Mouse (Mus musculus) stomach, embryonic 14.5 days (tissue): ENCODE measurements around the gene Axdnd1. TPM values are rescaled to one million over a fixed set of nuclear protein-coding genes. Genes with fewer than 3 reads are reported as not detected.
"Not testable (repeated sequence)": the region's sequence is repeated elsewhere in the genome, so short reads cannot be mapped to it uniquely, and the experiment has no call there.

Source experiments
- ATAC-seq: fragments of 200-750 bp; cut with Nextera tagmentation; 2 replicates; pipeline ENCODE4 v1.8.0; 2017; ENCODE audit warnings: low read depth, moderate TSS enrichment; ENCODE audit not compliant: insufficient number of reproducible peaks, insufficient read depth, low FRiP score
- H3K27ac ChIP-seq: fragments of 300-500 bp; sonication (generic); 2 replicates; pipeline ENCODE4 v1.5.1; 2014; ENCODE audit warnings: mild to moderate bottlenecking, low read length, moderate library complexity, mixed read lengths
- H3K27me3 ChIP-seq: fragments of 300-500 bp; sonication (generic); 2 replicates; pipeline ENCODE4 v1.6.1; 2014; ENCODE audit warnings: low read length, control low read depth, mixed read lengths; ENCODE audit not compliant: control insufficient read depth, insufficient read depth
- H3K36me3 ChIP-seq: fragments of 300-500 bp; sonication (generic); 2 replicates; pipeline ENCODE4 v1.6.1; 2014; ENCODE audit warnings: mild to moderate bottlenecking, control low read depth, low read length, moderate library complexity, mixed read lengths; ENCODE audit not compliant: control insufficient read depth, insufficient read depth
- H3K4me1 ChIP-seq: fragments of 300-500 bp; sonication (generic); 2 replicates; pipeline ENCODE4 v1.6.1; 2014; ENCODE audit warnings: low read length, control low read depth, mixed read lengths; ENCODE audit not compliant: control insufficient read depth, insufficient read depth
- H3K4me2 ChIP-seq: fragments of 300-500 bp; sonication (generic); replicated peaks from 2 replicates; pipeline ENCODE4 v1.6.1; 2014; ENCODE audit warnings: low read depth, low read length, control low read depth
- H3K4me3 ChIP-seq: fragments of 300-500 bp; sonication (generic); 2 replicates; pipeline ENCODE4 v1.5.1; 2014; ENCODE audit warnings: low read depth, low read length, control low read depth
- H3K9ac ChIP-seq: fragments of 300-500 bp; sonication (generic); replicated peaks from 2 replicates; pipeline ENCODE4 v1.6.1; 2014; ENCODE audit warnings: low read depth, mild to moderate bottlenecking, control low read depth, low read length, moderate library complexity, mixed read lengths
- H3K9me3 ChIP-seq: fragments of 300-500 bp; sonication (generic); 2 replicates; pipeline ENCODE4 v1.6.1; 2016; ENCODE audit warnings: low read depth, low read length, control low read depth; ENCODE audit not compliant: control insufficient read depth
- WGBS: fragments of 180-500 bp; shearing (Covaris S2); extraction: QIAGEN DNeasy Blood & Tissue Kit; methylation state at CpG from one replicate; pipeline ENCODE4 v1.1.7; 2014; 5-methylcytosine and 5-hydroxymethylcytosine counted together
- polyA plus RNA-seq: library from polyadenylated mRNA; unstranded; fragments of >200 nt; fragmentation: Nextera tagmentation; extraction: Ambion mirVana; gene quantifications from 2 replicates; pipeline ENCODE4 v1.2.1, GENCODE M21; 2014

Axdnd1 gene
- polyA plus RNA-seq, 1 experiment from 2014 or later: 0.71 TPM

GRCm38 (mm10) chr1:156402491-156402890 lies 18.5 kb downstream of the Axdnd1 start:
- WGBS: 51% methylated on average over 2 of the region's 2 CpGs
- no peaks in the 10 kb centered on the region for H3K9me3 ChIP-seq
- H3K27me3 ChIP-seq: no peaks in the 10 kb centered on the region
- ATAC-seq: no peak
- no peak overlapping the region for H3K9ac ChIP-seq
- no peak overlapping the region for H3K4me3 ChIP-seq
- no peak overlapping the region for H3K4me2 ChIP-seq
- no peaks in the 10 kb centered on the region for H3K4me1 ChIP-seq
- H3K36me3 ChIP-seq: no peaks in the 10 kb centered on the region
- H3K27ac ChIP-seq: no peak overlapping the region

- H3K36me3 ChIP-seq, H3K4me1 ChIP-seq, H3K4me2 ChIP-seq, H3K9me3 ChIP-seq, H3K27me3 ChIP-seq, ATAC-seq, H3K9ac ChIP-seq, H3K27ac ChIP-seq, H3K4me3 ChIP-seq: not testable (repeated sequence)
- 60% methylated on average over 3 of the region's 3 CpGs for WGBS
Measured at GRCm38 (mm10) chr1:156400159-156400558, 20.8 kb downstream of the Axdnd1 start.

DNA sequence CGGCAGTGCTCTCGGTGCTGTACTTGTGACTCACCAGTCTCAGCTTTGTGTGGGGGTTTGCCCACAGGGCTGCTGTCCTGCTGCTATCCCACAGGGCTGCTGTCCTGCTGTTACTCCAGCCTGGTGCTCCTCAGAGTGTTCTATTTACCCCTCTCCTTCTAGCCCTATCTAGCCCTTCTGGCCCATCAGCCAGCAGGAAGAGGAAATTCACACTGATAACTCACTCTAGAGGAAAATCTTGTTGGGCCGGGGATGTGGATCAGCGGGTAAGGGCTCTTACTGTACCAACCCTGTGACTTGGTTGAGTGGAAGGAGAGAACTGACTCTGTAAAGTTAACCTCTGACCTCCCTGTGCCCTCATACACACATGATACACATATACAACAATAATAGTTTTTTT lies 27.8 kb downstream of the Axdnd1 start:
- WGBS: 75% methylated on average over 4 of the region's 4 CpGs
- Histone ChIP-seq H3K36me3 (no peaks in the 10 kb centered on the region), H3K4me3 (no peak overlapping the region), H3K9me3 (no peaks in the 10 kb centered on the region), H3K4me1 (no peaks in the 10 kb centered on the region), H3K27ac (no peak overlapping the region), H3K27me3 (no peaks in the 10 kb centered on the region), H3K9ac (no peak overlapping the region), H3K4me2 (no peak overlapping the region)
- no peak for ATAC-seq

GRCm38 (mm10) chr1:156386880-156387279 lies 34.1 kb downstream of the Axdnd1 start:
- Histone ChIP-seq H3K4me1 (no peaks in the 10 kb centered on the region), H3K4me2 (no peak overlapping the region), H3K4me3 (no peak overlapping the region), H3K27me3 (no peaks in the 10 kb centered on the region), H3K27ac (no peak overlapping the region), H3K9ac (no peak overlapping the region), H3K36me3 (no peaks in the 10 kb centered on the region), H3K9me3 (no peaks in the 10 kb centered on the region)
- no peak for ATAC-seq
- WGBS: 58% methylated on average over 3 of the region's 3 CpGs

- H3K4me2 ChIP-seq: no peak overlapping the region
- 83% methylated on average over 4 of the region's 4 CpGs for WGBS
- no peak overlapping the region for H3K4me3 ChIP-seq
Measured at GRCm38 (mm10) chr1:156386232-156386631, 34.7 kb downstream of the Axdnd1 start.

DNA sequence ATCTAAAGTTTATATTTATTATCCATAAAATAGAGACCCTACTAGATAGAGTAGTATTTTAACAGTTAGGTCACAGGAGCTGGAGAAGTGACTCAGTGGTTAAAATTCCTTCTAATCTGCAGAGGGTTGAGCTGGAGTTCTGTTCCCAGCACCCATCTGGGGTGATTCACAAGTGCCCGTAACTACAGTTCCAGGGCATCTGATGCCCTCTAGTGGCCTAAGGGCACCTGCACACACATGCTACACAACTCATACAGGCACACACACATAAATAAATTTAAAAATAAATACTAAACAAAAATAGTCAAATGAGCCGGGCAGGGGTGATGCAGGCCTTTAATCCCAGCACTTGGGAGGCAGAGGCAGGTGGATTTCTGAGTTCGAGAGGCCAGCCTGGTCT lies 39.7 kb downstream of the Axdnd1 start:
- Histone ChIP-seq H3K4me2 (no peak overlapping the region), H3K9me3 (no peaks in the 10 kb centered on the region), H3K27ac (no peak overlapping the region), H3K27me3 (no peaks in the 10 kb centered on the region), H3K4me3 (no peak overlapping the region), H3K4me1 (no peaks in the 10 kb centered on the region), H3K36me3 (no peaks in the 10 kb centered on the region), H3K9ac (no peak overlapping the region)
- WGBS: 86% methylated on average over 3 of the region's 3 CpGs
- no peak for ATAC-seq

More at GRCm38 (mm10) chr1:156386232-156386631, 34.7 kb downstream of the Axdnd1 start:
- H3K9me3 ChIP-seq: no peaks in the 10 kb centered on the region
- no peaks in the 10 kb centered on the region for H3K27me3 ChIP-seq
- no peak for ATAC-seq
- no peaks in the 10 kb centered on the region for H3K36me3 ChIP-seq
- H3K9ac ChIP-seq: no peak overlapping the region
- no peaks in the 10 kb centered on the region for H3K4me1 ChIP-seq
- no peak overlapping the region for H3K27ac ChIP-seq

- Histone ChIP-seq H3K9me3 (no peaks in the 10 kb centered on the region), H3K4me3 (no peak within 1 kb of the TSS), H3K9ac (no peak within 1 kb of the TSS), H3K36me3 (no peaks in the 10 kb centered on the region), H3K27me3 (no peaks in the 10 kb centered on the region), H3K4me1 (no peaks in the 10 kb centered on the region), H3K27ac (no peak within 1 kb of the TSS), H3K4me2 (no peak within 1 kb of the TSS)
- ATAC-seq: no peak
- 89% methylated on average over 8 of the region's 8 CpGs for WGBS
Measured at GRCm38 (mm10) chr1:156365740-156366139, 55.2 kb downstream of the Axdnd1 start, which contains the start of gene Gm2000. Gene Gm2000, plus strand, starts transcription at chr1:156366040.

DNA sequence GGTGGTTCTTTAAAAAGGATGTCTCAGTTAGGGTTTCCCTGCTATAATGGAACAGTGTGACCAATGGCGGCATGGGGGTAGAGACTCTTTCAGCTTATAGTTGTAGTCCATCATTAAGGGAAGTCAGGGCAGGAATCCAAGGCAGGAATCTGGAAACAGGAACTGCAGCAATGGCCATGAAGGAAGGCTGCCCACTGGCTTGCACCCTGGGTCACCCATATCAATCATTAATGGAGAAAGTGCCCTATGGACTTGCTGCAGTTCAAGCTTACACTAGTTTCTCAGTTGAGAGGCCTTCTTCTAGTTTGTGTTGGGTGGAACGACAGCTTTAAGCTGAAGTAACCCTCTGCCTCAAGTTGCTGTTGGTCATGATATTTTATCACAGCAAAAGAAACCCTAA lies 68.5 kb downstream of the Axdnd1 start:
- Histone ChIP-seq H3K9ac (no peak overlapping the region), H3K27ac (no peak overlapping the region), H3K4me3 (no peak overlapping the region), H3K4me2 (no peak overlapping the region), H3K27me3 (no peaks in the 10 kb centered on the region), H3K36me3 (no peaks in the 10 kb centered on the region), H3K9me3 (no peaks in the 10 kb centered on the region), H3K4me1 (no peaks in the 10 kb centered on the region)
- ATAC-seq: no peak
- WGBS: 91% methylated on average over 2 of the region's 2 CpGs

DNA sequence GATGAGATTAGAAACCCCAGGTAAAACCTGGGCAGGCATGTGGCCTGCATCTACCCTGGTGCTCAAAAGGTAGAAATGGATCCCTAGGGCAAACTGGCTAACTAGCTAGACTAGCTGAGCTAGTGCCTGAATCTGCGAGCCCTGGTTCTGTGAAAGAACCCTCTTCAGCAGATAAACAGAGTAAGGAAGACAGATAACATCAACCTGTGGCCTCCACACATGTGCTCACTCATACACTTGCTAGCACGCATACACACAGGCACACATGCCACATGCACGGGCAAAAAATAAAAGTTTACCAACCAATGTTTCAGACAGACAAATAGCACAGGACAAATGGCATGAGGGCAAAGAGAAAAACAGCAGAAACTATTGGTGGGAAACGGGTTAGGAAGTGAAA lies 70.5 kb downstream of the Axdnd1 start:
- H3K36me3 ChIP-seq: no peaks in the 10 kb centered on the region
- WGBS: 72% methylated on average over 4 of the region's 4 CpGs

More for the DNA sequence above, 70.5 kb downstream of the Axdnd1 start:
- Histone ChIP-seq H3K27ac (no peak overlapping the region), H3K4me1 (no peaks in the 10 kb centered on the region), H3K4me2 (no peak overlapping the region), H3K9me3 (no peaks in the 10 kb centered on the region), H3K4me3 (no peak overlapping the region), H3K9ac (no peak overlapping the region), H3K27me3 (no peaks in the 10 kb centered on the region)
- no peak for ATAC-seq
